Mouse (Mus musculus): Measurements from ENCODE around the gene Tbc1d10a.

Gene Tbc1d10a

DNA sequence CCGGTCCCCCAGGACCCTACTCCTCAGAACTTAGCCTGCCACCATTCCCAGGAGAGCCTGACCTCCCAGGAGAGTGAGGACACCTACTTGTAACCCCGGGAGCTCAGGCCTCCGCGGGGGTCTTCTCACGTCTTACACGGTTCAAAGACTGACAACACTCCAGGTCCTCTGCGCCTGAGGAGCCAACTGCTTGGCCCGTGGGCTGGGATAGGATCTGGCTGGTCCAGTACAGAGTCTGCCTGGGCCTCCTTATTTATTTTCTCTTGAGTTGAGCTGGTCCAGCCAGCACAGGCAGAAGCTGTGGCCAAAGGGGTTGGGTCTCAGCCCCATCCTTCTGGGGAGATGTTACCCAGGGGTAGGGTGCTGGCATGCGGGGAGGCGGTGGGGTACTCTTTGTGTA, 28.5 kb downstream of the Tbc1d10a start:
- DNase-seq (ENCODE audit: low read depth, low spot score), result no peak

DNA sequence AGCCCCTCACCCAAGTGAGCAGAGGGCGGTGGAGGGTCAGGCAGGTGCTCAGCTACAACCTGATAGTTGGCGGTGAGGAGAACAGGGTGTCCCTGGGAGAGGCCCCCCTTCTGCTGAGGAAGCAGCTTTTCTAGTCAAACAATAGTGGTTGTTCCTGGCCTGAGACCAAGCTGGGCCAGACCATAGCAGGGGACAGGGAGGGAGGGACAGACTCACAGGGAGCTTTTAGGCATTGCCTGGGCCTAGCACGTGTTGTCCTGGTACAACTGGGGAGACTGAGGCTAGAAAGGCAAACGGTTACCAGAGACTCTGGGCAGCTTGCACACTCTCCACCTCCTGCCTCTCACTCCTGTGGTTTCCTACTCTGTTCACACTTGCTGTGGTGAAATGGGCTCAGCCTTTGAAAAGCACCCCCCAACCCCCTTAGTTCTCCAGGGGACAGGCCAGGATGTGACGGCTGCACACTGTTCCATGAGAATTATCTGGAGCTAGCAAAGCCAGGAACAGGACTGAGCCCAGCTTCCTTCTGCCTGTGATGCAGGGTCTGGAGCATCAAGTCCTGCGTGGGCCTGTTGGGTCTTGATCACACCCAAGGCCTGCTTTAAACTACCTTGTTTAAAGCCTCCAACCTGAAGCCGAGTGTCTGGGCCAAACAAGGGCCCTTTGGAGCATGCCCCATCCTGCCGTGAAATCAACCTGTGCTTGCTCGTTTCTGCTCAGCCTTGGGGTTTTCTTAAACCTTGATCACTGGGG, 29.8 kb downstream of the Tbc1d10a start:
- no peak for DNase-seq (ENCODE audit: low read depth, low spot score)

DNA sequence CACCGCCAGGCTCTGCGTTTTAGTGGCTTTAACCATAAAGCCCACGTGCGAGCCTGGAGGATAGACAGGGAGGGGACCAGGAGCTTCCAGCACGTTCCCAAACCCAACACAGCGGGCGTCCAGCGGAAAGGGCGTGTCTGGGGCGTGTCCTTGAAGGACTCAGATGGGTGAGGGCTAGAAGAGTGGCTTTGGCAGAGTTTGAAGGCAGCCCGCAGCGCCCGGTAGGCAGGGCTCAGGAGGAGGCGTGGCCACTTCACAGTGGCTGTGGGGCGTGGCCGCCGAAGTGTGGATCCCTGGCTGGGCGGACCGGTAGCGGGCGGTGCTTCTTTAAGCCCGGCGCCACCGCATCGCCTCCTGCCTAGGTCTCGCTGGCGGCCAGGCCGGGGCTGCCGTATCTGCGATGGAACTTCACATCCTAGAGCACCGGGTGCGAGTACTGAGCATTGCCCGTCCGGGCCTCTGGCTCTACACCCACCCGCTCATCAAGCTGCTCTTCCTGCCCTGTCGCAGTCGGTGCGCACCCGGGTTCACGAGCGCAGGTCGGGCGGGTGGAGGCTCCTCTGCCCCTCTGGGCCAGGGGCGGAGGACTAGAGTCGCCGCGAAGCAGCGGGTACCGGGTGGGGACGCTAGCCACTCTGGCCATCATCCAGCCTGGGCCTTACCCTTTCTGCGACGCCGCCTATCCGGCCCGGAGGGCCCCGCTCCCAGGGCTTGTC, 31.5 kb downstream of the Tbc1d10a start, which contains the start of gene Castor1:
TSS of gene Castor1 (plus strand) at position 312 of the 716 bp plus-strand sequence.
- no peak for DNase-seq (ENCODE audit: low read depth, low spot score)

DNA sequence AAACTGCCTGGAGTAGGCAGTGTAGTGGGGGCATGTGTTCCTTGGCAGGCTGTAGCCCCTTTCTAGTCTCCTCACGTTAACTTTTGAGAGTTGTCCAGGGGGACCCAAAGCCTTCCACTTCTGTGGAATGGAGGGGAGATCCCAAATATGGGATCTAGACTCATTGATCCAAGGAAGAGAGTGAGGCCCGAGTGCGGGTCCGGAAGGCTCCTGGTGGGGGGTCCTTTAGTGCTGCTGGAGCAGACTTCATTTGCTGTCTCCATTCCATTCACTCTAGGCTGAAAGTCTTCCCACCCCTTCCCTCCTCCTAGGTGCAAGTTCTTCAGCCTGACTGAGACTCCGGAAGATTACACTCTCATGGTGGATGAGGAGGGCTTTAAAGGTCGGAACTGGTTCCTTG, 32.0 kb downstream of the Tbc1d10a start:
- no peak for DNase-seq (ENCODE audit: low read depth, low spot score)

DNA sequence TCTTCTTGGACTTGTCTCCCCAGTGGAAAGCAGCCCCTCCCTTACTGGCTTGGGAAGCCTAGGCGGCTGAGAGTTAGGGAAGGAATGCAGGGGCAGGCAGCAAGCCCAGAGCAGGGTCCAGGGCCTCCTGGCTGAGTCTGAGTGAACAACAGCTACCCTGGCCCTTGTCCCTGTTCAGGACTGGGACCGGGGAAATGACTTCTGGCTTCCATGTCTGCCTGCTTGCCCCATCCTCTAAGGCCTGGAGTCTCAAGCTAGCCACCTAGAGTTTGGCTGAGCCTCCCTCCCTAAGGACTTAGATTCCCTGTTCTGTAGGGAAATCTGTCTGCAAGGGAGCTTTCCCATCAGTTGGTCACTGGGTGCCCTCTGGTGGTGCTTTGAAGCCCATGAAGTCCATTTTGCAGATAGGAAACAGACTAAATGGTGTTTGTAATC, 32.7 kb downstream of the Tbc1d10a start:
- DNase-seq (ENCODE audit: low read depth, low spot score), result no peak

DNA sequence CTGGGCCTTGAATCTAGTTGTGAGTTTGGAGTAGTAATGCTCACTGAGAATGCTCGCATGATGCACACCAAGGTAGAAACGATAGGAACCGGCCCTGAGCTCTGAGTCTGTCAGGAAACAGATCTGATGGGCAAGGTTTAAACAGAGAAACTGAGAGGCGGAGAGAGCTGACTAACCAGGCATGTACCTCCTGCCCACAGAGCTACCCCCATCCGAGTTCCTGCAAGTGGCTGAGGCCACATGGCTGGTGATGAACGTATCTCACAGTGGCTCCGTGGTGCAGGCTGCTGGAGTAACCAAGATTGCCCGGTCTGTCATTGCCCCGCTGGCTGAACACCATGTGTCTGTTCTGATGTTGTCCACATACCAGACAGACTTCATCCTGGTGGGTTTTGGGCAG, 33.3 kb downstream of the Tbc1d10a start:
- no peak for DNase-seq (ENCODE audit: low read depth, low spot score)

DNA sequence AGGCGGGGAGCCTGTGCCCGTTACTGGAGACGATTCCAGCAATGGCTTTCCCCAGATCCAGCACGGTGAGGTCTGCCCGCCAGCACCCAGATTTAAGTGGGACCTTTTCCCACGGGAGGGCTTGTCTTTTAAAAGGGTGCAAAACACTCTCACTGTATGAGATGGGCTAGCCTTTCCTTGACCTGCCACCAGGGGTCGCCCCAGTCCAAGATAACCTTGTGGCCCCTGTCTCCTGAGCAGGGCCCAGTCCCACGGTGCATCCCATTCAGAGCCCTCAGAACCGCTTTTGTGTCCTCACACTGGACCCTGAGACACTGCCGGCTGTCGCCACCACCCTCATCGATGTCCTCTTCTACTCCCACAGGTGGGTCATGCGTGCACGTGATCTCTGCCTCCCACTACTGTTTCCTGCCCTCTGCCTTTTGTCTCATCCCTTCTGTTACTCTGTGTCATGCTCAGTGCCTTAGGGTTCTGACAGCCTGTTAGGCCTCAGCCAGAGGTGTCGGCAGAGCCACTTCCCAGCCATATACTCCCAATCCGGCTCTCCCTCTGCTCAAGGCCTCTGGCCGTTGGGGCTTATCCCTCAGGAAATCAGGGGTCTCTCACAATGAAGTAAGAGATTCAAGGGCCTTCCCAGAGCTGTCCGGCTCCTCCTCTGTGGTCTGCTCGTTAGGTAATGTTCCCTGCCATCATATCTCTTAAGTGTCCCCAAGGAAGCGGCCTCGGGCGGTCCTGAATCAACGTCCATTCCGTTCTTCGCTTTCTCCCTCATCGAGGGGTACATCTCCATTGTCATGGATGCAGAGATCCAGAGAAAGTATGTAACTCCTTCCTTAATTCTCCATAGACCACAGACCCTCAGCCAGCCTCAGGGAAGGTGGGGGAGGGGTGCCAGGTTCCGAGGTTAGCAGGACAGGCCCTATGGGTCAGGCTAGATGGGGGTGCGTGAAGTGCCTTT, 34.1 kb downstream of the Tbc1d10a start:
- no peak for DNase-seq (ENCODE audit: low read depth, low spot score)

DNA sequence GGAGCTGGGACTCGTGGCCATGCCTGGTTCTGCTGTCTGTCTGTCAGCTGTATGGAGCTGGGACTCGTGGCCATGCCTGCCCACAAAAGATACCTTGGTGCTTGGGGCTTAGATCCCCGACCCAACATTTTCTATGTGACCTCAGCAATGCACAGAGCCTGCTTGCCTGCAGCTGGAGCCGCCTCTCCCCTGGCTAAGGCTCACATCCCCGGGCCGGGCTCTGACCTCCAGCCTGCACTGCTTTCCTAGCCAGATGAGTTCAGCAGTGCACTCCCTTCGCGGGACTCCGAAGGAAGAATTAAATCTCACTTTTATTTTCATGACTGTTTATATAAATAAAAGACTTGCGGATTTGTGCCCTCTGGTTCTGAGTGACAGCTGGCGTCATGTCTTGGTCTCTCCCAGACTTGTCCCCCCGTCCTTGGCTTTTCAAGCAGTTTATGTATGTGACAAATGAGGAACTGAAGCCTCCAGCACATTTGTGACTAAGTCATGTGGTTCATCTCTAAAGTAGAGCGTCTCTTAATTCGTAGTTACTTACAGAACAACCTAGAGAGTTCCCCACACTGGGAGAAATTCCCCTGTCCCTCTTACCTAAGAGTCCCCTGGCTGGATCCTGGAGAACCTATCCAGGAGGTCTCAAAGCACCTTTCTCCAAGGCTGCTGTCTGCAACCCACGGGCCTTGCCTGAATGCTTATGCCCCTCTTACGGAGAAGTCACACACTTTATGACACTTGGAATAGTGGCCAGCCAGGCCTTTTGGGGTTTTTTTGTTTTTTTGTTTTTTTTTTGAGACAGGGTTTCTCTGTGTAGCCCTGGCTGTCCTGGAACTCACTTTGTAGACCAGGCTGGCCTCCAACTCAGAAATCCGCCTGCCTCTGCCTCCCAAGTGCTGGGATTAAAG, 35.7 kb downstream of the Tbc1d10a start:
- DNase-seq (ENCODE audit: low read depth, low spot score), result no peak

DNA sequence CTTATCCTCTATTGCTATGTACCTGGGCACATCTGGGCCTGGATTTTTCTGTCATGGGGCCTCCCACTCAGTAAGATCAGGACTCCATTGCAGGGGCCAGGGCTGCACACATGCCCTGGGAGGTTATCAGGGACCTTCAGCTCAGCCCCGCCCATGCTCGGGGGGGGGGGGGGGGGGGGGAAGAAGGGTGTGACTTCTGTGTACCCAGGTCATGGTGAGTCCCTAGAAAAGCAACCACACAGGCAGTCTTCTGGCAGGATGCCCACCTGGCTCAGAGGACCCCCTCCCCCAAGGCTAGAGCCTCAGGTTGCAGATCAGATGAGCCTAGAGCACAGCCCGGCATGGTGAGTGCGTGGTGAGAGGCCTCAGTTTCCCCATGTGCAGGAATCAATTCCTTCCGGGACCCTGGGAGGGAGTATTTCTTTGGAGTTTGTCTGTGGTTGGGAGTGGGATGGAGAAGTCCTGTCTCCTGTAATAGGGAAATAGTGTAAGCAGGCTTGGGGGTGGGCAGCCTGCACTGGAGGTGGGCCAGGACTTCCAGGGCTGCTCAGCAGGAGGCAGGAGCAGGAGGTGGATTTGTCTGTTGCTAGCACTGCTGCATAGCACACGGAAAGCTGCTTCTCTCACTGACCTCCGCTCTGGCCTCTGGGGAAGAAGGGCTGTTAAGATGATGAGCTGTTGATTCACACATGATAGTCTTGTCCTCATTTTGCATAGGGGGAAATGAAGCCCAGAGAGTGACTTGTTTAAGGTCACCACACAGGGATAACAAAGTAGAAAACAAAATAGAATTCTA, 37.0 kb downstream of the Tbc1d10a start:
- no peak for DNase-seq (ENCODE audit: low read depth, low spot score)

DNA sequence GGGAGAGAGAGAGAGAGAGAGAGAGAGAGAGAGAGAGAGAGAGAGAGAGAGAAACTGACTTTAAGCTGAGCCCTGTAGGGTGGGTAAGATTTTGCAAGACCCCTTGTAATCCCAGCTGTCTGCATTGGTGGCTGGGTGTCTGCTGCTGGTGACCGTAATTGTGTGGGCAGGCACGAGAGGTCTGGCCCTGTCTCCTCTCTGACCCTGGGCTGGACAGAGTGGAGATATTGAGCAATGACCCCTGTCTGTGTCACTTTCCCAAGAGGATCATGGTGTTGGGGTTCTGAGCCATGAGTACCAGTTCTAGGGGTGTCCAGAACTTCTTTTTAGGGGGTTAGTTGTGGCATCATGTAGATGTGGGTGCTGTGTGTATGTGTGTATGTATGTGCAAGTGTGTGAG, 37.6 kb downstream of the Tbc1d10a start:
- no peak for DNase-seq (ENCODE audit: low read depth, low spot score)

DNA sequence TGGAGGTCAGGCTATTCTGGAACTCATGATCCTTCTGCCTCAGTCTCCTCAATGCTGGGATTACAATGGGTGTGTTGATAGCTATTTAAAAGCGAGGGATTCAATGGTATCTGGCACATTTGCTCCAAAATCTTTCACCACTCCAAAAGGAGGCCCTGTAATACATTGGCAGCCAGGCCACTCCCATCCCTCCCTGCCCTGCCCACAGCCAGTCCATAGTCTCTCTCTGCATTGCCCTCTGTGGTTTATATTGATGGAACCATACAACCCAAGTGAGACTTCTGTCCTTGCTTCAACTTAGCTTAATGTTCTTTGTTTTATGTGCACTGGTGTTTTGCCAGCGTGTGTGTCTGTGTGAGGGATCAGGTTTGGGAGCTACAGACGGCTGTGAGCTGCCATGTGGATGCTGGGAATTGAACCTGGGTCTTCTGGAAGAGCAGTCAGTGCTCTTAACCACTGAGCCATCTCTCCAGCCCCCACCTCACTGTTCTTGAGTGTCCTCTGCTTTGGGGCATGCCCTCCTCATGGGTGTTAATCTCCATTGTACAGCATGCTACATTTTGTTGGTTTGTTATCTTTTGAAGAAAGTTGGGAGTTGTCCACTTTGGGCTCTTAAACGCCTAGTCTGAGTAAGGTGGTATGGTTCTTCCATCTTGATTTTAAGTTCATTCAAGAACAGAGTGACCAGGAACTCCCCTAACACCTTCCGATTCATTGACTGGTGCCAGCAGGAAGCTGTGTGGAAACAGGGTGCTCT, 40.2 kb downstream of the Tbc1d10a start:
- no peak for DNase-seq (ENCODE audit: low read depth, low spot score)

DNA sequence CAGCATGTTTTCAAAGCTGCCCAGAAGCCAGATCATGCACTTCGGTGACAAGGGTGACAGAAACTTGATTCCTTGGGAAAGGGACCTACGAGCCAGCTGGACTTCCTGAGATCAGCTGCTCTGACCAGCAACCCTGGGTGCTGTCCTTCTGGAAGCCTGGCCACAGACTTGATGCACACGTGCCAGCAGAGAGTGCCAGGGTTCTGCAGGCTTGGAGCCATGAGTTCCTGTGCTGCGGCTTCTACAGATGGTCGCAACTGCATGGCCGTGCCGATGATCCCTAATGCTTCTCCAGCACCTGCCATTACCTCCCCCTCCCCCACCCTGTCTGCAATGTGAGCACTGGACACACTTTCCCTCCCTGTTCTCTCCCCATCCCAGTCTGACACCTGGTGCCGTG, 41.9 kb downstream of the Tbc1d10a start:
- DNase-seq (ENCODE audit: low read depth, low spot score), result no peak

DNA sequence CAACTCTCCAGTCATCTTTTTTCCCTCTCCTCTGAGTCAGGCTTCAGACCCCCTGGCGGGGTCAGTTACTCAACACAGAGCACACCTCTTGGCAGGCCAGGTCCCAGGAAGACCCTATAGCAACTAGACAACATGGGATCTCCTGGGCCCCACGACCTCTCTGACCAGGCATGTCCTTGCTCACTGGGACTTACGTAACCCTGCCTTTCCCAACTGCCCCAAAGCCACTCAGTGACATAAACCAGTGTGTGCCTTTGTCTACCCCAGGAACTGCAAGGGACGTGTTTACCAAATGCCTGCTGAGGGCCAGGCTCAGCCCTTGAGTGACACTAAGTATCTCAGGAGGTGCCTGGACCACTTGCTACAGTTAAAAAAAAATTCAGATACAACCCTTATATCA, 43.3 kb downstream of the Tbc1d10a start:
- DNase-seq (ENCODE audit: low read depth, low spot score), result no peak

DNA sequence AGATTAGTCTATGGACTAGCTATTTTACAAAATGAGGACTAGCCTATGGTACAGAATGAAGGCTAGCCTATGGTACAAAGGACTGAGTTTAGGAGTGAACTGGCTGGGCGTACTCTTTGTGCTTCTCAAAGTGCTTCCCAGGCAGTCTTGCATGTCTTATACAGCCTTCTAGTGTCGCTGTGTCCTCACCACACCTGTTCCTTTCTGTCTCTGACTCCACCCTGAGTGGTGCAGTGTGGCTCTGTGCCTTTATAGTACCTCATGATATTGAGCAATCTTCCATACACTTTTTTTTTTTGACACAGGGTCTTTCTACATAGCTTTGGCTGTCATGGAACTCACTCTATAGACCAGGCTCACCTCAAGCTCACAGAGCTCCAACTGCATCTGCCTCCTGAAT, 44.8 kb downstream of the Tbc1d10a start:
- no peak for DNase-seq (ENCODE audit: low read depth, low spot score)

DNA sequence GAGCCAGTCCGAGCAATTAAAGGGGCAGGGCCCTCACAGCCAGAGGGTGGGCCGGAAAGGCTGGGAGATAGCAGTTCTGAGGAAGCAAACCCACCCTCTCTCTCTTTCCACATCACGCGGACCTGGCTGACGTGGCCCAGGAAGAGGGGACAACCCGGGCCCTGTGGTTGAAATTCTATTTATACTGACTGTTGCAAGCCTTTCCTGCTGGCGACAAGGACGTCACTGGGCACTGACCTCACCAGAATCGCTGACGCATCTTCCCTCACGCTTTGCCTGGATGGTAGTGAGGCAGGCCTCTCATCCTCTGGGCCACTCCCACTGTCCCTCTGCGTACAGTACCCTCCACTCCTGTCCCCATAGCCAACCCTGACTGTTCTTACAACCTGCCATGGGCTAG, 46.1 kb downstream of the Tbc1d10a start:
- DNase-seq (ENCODE audit: low read depth, low spot score), result no peak

DNA sequence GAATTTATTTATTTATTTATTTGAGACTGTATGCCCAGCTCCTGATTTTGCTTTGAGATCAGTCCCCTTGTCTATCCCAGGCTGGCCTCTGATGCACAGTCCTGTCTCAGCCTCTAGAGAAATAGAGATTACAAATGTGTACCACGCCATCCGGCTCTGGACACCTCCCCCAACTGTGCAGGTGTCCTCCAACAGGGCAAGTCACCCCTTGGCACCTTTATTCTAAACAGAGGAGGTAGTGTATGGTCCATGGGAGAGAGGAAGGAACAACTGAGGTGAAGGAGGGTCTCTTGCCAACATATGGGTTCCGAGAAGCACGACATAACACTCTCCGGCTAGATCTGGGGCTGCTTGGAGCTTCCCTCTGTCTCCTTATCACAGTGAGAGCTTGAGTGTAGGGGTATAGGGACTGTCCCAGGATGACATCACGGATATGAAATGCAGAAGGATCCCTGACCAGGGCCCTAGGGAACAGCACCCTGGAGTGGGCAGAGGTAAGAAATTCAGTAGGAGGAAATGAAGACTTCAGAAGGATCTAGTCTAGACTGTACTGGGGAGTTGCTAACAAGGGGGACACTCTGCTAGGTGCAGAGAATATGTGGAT, 48.6 kb downstream of the Tbc1d10a start:
- DNase-seq (ENCODE audit: low read depth, low spot score), result no peak

DNA sequence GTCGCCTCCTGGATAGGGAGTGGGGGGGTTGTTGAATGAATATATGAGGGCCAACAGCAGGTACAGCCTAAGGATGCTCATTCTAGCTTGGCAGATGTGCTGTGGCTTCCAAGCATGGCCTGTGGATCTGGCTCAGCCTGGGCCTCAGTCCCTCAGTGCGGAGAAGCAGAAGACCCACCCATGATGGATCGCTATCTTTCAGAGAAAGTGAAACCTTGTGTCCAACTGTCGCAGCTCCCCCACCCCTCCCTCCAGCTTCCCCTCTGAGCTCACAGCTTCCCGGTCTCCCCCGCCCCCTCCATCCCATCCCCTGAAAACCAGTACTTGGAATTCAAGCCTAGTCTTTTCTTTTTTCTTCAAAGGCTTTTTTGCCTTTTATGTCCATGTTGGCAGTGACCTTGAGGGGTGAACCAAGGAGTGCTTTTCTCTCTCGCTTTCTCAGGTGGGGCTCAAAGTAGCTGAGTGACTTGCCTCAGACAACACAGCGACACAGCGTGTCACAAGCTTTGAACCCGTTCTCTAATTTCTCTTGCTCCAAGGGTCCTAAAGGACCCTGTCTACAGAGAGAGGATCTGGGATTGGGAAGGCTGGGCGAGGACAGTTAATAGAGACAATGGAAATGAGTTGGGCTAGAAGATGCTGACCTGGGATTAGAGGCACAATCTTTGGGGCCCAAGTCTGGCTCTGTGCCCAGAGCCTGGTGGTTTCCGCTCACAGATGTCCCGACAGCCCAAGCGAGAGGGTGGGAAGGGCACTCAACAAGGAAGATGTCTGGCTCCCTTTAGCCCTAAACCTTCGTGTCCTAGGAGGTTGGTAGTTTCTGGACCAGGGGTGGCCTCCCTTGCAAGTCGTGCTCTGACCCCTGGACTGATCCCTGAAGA, 49.3 kb downstream of the Tbc1d10a start, which contains the start of gene Osm:
TSS of gene Osm (plus strand) at position 756 of the 881 bp plus-strand sequence.
- DNase-seq (ENCODE audit: low read depth, low spot score), result no peak

DNA sequence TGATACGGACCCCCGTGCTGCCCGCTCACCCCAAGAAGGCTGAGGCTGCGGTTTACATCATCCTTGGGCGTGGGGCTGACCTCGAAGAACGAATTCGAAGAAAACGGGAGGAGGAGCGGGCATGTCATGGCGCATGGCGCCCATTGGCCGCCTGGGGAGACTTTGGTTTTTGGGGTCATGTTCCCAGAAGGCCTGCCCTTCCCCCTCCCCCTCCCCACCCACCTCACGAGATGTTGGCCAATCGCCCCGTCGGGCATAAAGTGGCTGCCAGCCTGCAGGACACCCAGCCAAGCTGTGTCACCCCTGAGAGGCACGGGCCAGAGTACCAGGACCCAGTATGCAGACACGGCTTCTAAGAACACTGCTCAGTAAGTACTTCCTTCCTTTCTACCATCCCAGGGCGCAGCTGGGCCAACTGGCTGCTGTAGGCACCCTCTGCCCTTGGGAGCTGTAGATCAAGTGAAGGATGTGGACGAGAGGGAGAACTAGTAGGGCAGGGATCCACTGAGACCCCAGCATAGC, 50.0 kb downstream of the Tbc1d10a start:
- DNase-seq (ENCODE audit: low read depth, low spot score), result no peak

Data from brain, embryonic 18.5 days (tissue).